Mouse (Mus musculus) forebrain, embryonic 14.5 days (tissue): ENCODE data around the gene Proser2. TPM values are rescaled to one million over a fixed set of nuclear protein-coding genes. Genes with fewer than 3 reads are reported as not detected.
A peak's percentile ranks its signal among the peaks of the same experiment; 100 is the strongest.

Source experiments
- ATAC-seq: fragments of 200-750 bp; cut with Nextera tagmentation; 2 replicates; pipeline ENCODE4 v1.8.0; 2017; ENCODE audit warnings: mild to moderate bottlenecking, moderate library complexity
- DNase-seq: peaks from one replicate; pipeline ENCODE4 v3.0.0-alpha.2; 2015; ENCODE audit warnings: low spot score
- H3K27ac ChIP-seq: fragments of 300-500 bp; sonication (generic); 2 replicates; pipeline ENCODE4 v1.5.1; 2014; ENCODE audit warnings: low read depth, mild to moderate bottlenecking, control low read depth, low read length, moderate library complexity
- H3K27me3 ChIP-seq: fragments of 300-500 bp; sonication (generic); replicated peaks from 2 replicates; pipeline ENCODE4 v1.6.1; 2014; ENCODE audit warnings: low read length, control low read depth, mixed read lengths; ENCODE audit not compliant: control insufficient read depth, insufficient read depth
- H3K36me3 ChIP-seq: fragments of 300-500 bp; sonication (generic); 2 replicates; pipeline ENCODE4 v1.6.1; 2014; ENCODE audit warnings: low read length, control low read depth; ENCODE audit not compliant: control insufficient read depth, insufficient read depth
- H3K4me1 ChIP-seq: fragments of 300-500 bp; sonication (generic); 2 replicates; pipeline ENCODE4 v1.6.1; 2014; ENCODE audit warnings: antibody characterized with exemption, low read length, control low read depth; ENCODE audit not compliant: control insufficient read depth, insufficient read depth
- H3K4me2 ChIP-seq: fragments of 300-500 bp; sonication (generic); 2 replicates; pipeline ENCODE4 v1.6.1; 2014; ENCODE audit warnings: mild to moderate bottlenecking, control low read depth, low read length
- H3K4me3 ChIP-seq: fragments of 300-500 bp; sonication (generic); 2 replicates; pipeline ENCODE4 v1.5.1; 2014; ENCODE audit warnings: low read depth, low read length, control low read depth
- H3K9ac ChIP-seq: fragments of 300-500 bp; sonication (generic); 2 replicates; pipeline ENCODE4 v1.6.1; 2014; ENCODE audit warnings: mild to moderate bottlenecking, low read length, control low read depth, moderate library complexity
- H3K9me3 ChIP-seq: fragments of 300-500 bp; sonication (generic); replicated peaks from 2 replicates; pipeline ENCODE4 v1.6.1; 2016; ENCODE audit warnings: low read length, control low read depth, mixed read lengths; ENCODE audit not compliant: control insufficient read depth
- WGBS: fragments of 180-500 bp; shearing (Covaris S2); extraction: QIAGEN DNeasy Blood & Tissue Kit; methylation state at CpG from one replicate; pipeline ENCODE4 v1.1.7; 2014; 5-methylcytosine and 5-hydroxymethylcytosine counted together
- polyA plus RNA-seq: library from polyadenylated mRNA; unstranded; fragments of >200 nt; fragmentation: Nextera tagmentation; extraction: Ambion mirVana; gene quantifications from 2 replicates; pipeline ENCODE4 v1.2.1, GENCODE M21; 2014

Proser2 gene
- polyA plus RNA-seq = 1.8 and 3.4 TPM in 2 replicates

DNA sequence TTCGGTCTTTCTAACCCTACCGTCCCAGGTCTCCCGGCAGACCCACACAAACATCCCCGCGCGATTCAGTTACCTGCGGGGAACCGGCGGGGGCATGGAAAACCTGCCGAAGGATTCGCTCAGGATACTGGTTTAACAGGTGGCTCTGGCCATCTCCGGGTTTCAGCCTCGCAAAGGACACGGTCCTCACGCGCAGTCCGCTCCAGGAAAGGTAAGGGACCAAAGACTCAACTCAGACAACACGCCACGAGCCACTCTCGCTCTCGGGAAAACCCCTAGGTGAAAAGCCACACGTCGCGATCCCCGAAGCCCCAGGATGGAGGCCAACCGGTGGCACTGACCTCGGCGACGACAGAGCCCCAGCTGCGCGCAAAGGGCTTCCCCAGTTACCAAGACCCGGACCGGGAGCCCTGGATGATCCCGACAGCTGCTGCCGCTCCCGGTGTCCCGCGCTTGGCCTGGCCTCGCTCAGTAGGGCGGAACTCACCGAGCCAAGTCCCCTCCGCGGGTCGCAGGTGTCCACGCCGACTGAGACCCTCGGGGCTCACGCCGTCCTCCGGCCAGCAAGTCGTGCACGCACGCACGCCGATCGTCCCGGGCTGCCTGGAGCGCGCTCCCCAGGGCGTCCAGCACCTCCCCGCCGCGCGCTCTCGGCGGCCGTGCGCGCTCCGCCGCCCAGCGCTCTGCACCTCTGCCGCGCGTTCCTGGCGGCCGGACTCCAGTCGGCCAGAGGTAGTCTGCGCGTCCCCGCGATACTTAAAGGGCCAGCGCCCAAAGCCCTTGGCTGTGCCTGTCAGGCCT, at the start of gene Proser2:
Proser2 (minus strand) TSS at position 657 of the 801 bp plus-strand sequence.
- peak within 1 kb of the TSS; percentile 95 for H3K4me2 ChIP-seq
- H3K27ac ChIP-seq = no peak within 1 kb of the TSS
- H3K9ac ChIP-seq = peak within 1 kb of the TSS; percentile 69
- no peaks in the 10 kb centered on the region for H3K4me1 ChIP-seq
- H3K27me3 ChIP-seq = peaks cover 16% of the 10 kb centered on the region
- WGBS = under 1% methylated on average over 83 of the region's 83 CpGs
- peak; percentile 82 for DNase-seq
- H3K9me3 ChIP-seq = no peaks in the 10 kb centered on the region
- no peaks in the 10 kb centered on the region for H3K36me3 ChIP-seq
- peak; percentile 90 for ATAC-seq
- H3K4me3 ChIP-seq = peak within 1 kb of the TSS; percentile 67

DNA sequence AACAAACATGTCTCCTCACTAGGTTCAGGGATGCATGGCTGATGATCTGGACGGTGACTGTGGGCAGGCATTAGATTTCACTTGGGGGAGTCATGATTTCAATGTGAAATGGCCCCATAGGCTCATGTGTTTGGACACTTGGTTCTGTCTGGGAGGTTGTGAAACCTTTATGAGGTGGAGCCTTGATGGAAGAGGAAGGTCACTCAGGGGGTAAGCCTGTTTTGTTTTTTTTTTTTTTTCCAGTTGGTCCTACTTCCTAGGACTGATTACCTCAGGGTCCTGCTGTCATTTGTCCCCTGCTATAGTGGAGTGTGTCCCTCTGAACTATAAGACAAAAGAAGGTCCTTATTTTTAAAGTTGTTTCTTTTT, 49.7 kb upstream of the Proser2 start:
- WGBS = 92% methylated on average over 1 of the region's 1 CpGs
- Histone ChIP-seq H3K9ac (no peak overlapping the region), H3K4me1 (no peaks in the 10 kb centered on the region), H3K4me2 (no peak overlapping the region), H3K4me3 (no peak overlapping the region), H3K27ac (no peak overlapping the region), H3K9me3 (0 out of 2 replicates have a peak, but pooled peaks cover 2% of the 10 kb centered on the region), H3K36me3 (no peaks in the 10 kb centered on the region), H3K27me3 (no peaks in the 10 kb centered on the region)
- no peak for DNase-seq
- ATAC-seq = no peak

DNA sequence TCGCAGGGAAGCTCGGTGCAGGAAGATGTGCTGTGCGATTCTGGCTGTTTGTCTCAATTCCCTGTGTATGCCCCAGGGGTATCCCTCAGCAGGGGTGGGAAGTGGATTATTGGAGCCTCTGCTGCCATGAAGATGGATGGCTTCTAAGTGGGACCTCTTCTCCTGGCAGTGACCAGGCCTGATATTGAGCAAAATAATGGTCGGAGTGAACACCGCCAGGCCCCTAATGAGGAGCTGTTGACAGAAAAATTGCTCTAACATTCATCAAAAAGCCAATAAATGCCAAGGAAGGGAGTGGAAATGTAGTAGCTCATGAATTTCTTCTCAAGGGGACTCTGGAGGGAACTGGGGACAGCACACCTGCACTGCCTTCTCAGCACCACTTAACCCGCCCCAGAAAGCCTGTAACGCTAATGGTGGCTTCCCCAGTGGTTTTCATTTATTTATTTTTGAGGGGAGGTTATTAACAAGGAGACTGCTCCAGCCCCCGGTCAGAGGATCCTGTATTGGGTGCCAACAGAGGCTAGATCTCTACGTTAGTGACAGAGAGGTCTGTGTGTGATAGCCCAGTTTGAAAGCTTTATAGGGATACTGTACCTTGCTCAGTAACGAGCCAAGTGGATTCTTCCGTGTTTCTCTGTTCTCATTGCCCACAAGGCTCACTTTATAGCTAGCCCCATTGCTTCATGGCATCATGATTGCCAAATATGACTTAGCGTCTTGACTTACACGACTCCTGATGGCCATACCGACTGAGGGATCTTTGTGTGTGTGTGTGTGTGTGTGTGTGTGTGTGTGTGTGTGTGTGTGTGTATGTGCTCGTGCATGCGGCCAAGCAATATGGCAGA, 49.1 kb upstream of the Proser2 start:
- no peak overlapping the region for H3K9ac ChIP-seq
- DNase-seq (no peak), ATAC-seq (no peak)
- no peaks in the 10 kb centered on the region for H3K36me3 ChIP-seq
- H3K4me3 ChIP-seq = no peak overlapping the region
- WGBS = 85% methylated on average over 16 of the region's 16 CpGs
- no peak overlapping the region for H3K4me2 ChIP-seq
- no peak overlapping the region for H3K27ac ChIP-seq
- H3K27me3 ChIP-seq = no peaks in the 10 kb centered on the region
- no peaks in the 10 kb centered on the region for H3K4me1 ChIP-seq
- H3K9me3 ChIP-seq = no peaks in the 10 kb centered on the region

DNA sequence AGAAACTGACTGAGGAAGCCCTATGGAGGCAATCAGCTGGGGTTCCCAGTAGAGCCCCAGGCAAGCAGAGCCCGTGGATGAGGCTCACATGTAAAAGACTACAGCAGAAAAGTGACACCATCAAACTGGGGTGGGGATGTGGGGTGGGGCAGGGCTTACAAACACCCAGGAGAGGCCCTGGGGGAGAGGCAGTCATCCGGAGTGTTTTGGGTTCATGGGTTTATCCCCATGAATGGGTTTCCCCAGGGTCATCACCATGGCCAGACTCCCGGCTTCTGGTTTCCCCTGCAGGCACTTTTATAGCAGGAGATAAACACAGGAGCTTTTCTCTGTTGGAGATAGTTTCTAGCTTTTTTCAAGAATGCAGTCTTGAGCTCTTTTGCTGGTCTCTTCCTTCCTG, 43.0 kb upstream of the Proser2 start:
- H3K9ac ChIP-seq = no peak overlapping the region
- no peaks in the 10 kb centered on the region for H3K9me3 ChIP-seq
- WGBS = 56% methylated on average over 3 of the region's 3 CpGs
- no peak overlapping the region for H3K27ac ChIP-seq
- no peak overlapping the region for H3K4me3 ChIP-seq
- no peak for ATAC-seq
- no peaks in the 10 kb centered on the region for H3K4me1 ChIP-seq
- no peaks in the 10 kb centered on the region for H3K36me3 ChIP-seq
- no peaks in the 10 kb centered on the region for H3K27me3 ChIP-seq
- no peak overlapping the region for H3K4me2 ChIP-seq
- no peak for DNase-seq

DNA sequence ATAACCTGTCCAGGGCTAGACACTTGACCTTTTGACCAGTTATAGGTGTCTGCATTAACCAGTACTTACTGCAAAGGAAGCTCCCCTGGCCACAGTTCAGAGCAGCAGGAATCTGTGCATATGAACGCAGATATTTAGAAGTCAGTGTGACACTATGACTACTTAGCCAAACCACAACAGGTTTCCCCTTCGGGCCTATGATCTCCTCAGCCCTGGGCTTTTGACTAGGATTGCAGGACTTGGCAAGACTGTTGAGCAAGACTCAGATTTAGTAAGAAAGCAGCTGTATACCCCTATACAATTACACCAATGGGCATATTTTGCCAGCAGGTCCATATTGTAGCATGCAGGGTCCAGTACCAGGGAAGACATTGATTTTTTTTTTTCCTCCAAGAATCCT, 38.5 kb upstream of the Proser2 start:
- Histone ChIP-seq H3K36me3 (no peaks in the 10 kb centered on the region), H3K27ac (no peak overlapping the region), H3K9ac (no peak overlapping the region), H3K4me1 (no peaks in the 10 kb centered on the region), H3K4me3 (no peak overlapping the region), H3K4me2 (no peak overlapping the region), H3K9me3 (no peaks in the 10 kb centered on the region), H3K27me3 (no peaks in the 10 kb centered on the region)
- DNase-seq (no peak), ATAC-seq (no peak)
- 91% methylated on average over 2 of the region's 2 CpGs for WGBS

DNA sequence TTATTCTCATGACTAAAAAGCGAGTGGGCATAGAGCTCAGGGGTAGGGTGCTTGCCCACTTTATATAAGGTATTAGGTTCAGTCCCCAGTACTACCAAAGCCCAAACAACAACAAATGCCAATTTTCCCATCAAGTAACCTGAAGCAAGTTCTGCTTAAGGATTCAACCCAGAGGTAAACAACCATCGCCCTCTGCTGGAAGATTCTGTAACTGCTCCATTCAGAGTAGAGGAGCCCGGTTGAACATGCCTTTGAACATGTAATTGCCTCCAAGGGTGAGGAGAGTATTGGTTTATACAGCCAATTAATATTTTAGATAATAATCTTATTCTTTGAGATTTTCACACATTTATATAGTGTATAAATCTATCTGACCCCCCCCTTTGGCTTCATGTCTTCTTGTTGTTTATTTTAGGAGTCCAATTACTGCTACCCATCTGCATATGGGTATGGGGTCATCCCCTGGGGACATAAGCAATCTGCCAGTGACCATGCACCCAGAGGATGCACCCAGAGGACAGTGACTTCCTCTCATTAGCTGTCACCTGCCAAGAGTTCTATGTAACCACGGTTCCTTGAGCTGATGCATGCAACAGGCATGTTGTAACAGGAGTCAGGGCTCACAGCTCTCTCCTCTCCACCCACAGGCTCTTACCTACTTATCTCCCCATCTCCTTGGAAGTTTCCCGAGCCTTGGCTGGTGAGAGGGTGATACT, 38.0 kb upstream of the Proser2 start:
- no peak overlapping the region for H3K9ac ChIP-seq
- WGBS = 30% methylated on average over 5 of the region's 5 CpGs
- H3K4me1 ChIP-seq = no peaks in the 10 kb centered on the region
- no peaks in the 10 kb centered on the region for H3K9me3 ChIP-seq
- no peak overlapping the region for H3K4me2 ChIP-seq
- DNase-seq (peak; percentile 90), ATAC-seq (peak; percentile 63)
- H3K4me3 ChIP-seq = no peak overlapping the region
- H3K36me3 ChIP-seq = no peaks in the 10 kb centered on the region
- no peaks in the 10 kb centered on the region for H3K27me3 ChIP-seq
- H3K27ac ChIP-seq = no peak overlapping the region

DNA sequence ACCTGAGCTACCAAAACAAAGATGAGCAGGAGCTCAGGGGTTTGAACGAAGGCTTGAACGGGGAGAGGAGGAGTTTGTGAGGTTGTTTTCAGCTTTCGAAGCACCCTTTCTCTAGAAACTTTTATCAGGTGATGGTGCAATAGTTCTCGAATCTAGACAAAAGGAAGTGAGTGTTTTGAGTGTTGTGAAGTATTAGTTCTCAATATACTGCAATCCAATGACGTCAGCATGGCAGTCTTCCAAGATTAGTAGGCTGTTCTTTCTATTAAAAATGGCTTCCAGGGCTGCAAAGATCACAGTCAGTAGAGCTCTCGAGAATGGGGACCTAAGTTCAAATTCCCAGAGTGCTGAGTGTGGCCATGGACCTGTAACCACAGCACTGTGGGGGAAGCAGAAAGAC, 35.8 kb upstream of the Proser2 start:
- ATAC-seq = no peak
- no peaks in the 10 kb centered on the region for H3K4me1 ChIP-seq
- H3K4me3 ChIP-seq = no peak overlapping the region

DNA sequence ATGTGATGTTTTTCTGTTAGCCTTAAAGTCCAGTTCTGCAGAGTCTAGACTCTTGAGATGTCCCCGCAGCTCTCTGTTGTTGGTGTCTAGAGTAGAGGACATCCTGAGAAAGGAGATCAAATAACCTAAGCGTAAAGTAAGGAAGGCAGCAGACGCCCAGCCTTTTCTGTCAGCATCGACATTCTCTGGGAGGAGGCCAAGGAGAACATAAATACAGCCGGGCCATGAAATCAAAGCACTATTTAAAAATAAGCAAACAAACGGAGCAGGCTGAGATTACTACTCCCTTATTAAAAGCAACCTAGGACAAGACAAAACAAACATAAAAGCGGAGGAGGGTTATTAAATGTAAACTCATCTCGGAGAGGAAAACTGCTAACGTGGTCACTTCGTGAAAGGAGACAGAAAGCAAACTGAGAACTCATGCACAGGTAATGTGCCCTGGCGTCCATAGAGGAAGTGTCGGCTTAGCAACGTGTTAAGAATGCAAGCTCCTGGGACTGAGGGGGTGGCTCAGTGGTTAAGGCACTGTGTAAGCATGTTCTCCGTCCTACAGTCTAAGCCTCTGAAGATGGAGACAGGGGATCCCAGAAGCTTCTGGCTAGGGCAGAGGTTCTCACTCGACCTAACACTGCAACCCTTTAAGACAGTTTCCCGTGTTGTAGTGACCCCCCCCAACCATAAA, 34.7 kb upstream of the Proser2 start:
- Histone ChIP-seq H3K4me3 (no peak overlapping the region), H3K27me3 (no peaks in the 10 kb centered on the region), H3K4me2 (no peak overlapping the region), H3K36me3 (no peaks in the 10 kb centered on the region), H3K9me3 (no peaks in the 10 kb centered on the region), H3K4me1 (no peaks in the 10 kb centered on the region), H3K27ac (no peak overlapping the region), H3K9ac (no peak overlapping the region)
- WGBS = 70% methylated on average over 16 of the region's 16 CpGs
- DNase-seq (no peak), ATAC-seq (no peak)

More for the DNA sequence above, 35.8 kb upstream of the Proser2 start:
- Histone ChIP-seq H3K9ac (no peak overlapping the region), H3K27ac (no peak overlapping the region), H3K36me3 (no peaks in the 10 kb centered on the region), H3K4me2 (no peak overlapping the region), H3K27me3 (no peaks in the 10 kb centered on the region), H3K9me3 (no peaks in the 10 kb centered on the region)
- 68% methylated on average over 6 of the region's 6 CpGs for WGBS
- DNase-seq = no peak
